Mouse (Mus musculus) bone marrow, adult 2 months (tissue): ENCODE results near the gene Dagla. TPM values are rescaled to one million over a fixed set of nuclear protein-coding genes. Genes with fewer than 3 reads are reported as not detected.

Experiments used
- H3K27ac ChIP-seq: fragments of 200-500 bp; 2 replicates; pipeline ENCODE4 v1.5.1; 2012; ENCODE audit warnings: low read depth, mild to moderate bottlenecking, control low read depth, inconsistent platforms, low read length; ENCODE audit not compliant: control insufficient read depth, poor library complexity, insufficient read depth
- H3K4me1 ChIP-seq: fragments of 200-500 bp; 2 replicates; pipeline ENCODE4 v1.6.1; 2011; ENCODE audit warnings: low read length; ENCODE audit not compliant: control insufficient read depth, insufficient read depth
- H3K4me3 ChIP-seq: fragments of 200-500 bp; replicated peaks from 2 replicates; pipeline ENCODE3; 2011; ENCODE audit warnings: mild to moderate bottlenecking, low read depth, low read length, control low read depth; ENCODE audit not compliant: control insufficient read depth
- CTCF ChIP-seq: fragments of 200-500 bp; IDR thresholded peaks from 2 replicates; pipeline ENCODE4 v1.5.1; 2011; ENCODE audit warnings: low read length, control low read depth; ENCODE audit not compliant: control insufficient read depth, insufficient read depth
- POLR2A ChIP-seq: fragments of 200-500 bp; IDR thresholded peaks from 2 replicates; pipeline ENCODE4 v1.6.1; 2011; ENCODE audit warnings: low read depth, mild to moderate bottlenecking, control low read depth, low read length, borderline replicate concordance; ENCODE audit not compliant: control insufficient read depth
- WGBS: fragments of 180-500 bp; shearing (Covaris S2); methylation state at CpG from one replicate; pipeline ENCODE4 v1.1.7; 2018; 5-methylcytosine and 5-hydroxymethylcytosine counted together
- polyA plus RNA-seq: library from polyadenylated mRNA; stranded (reverse); fragments of >200 nt; gene quantifications from 2 replicates; pipeline ENCODE4 v1.2.4, GENCODE M21; 2011; ENCODE audit warnings: low replicate concordance; ENCODE audit not compliant: missing spikeins, insufficient read depth, insufficient read length

Gene Dagla
- polyA plus RNA-seq, 1 experiment = not detected

DNA sequence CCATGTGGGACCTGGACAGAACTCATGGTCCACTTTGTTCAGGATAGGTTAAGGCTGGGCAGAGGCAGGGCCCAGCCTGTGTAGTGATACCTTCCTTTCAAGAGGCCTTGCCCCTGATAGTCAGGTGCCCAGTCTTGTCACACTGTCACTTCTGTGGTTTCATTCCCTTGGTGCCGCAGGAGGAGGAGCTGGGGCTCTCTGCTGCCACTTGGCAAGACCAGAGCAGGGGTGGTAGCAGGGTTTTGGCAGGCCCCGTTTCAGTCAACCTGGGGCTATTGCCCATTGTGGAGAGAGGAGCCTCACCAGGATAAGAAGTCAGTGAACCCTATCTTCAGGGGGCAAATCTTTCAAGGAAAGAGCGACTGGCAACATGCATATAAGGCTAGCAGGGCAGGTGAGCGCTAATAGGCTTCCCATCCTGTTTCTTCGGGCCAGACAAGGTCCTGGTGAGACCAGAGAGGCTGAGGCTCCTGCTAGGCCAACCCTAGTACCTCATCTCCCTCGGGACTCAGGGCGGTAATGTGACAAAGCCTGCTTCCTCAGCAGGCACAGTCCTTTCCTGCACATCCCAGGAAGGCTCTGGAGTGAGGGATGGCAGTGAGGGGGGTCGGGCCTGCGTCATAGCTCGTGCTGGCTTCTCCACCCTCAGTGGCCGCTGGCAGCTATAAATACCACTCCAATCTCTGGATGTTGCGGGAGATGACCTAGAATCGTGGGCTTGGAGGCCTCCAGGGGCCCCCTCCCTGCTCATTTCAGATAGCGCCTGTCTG lies 23.7 kb downstream of the Dagla start:
- H3K4me3 ChIP-seq = no peak overlapping the region
- no peak overlapping the region for H3K27ac ChIP-seq
- WGBS = 75% methylated on average over 14 of the region's 14 CpGs
- no peaks in the 10 kb centered on the region; the same call in 1 of the 2 replicates for H3K4me1 ChIP-seq
- TF ChIP-seq CTCF (no peak), POLR2A (no peak)

DNA sequence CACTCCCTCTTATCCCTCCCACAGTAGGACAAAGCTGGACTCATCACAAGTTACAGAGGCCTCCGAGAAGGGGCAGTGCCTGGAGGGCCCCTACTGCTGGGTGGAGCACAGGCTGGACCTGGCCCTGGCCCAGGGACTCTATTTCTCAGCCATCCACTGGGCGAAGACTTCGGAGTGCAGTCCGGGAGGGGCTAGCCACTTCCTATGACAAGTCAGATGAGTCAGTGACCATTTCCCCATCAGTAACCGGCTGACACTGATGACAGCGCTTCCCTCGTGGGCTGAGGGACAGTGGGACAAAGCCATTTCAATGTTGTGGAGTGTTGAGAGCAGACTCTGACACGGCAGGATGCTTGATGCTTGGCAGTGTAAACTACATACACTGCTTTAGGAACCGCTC lies 25.0 kb downstream of the Dagla start:
- no peak overlapping the region for H3K4me3 ChIP-seq
- no peak overlapping the region; the same call in 1 of the 2 replicates for H3K27ac ChIP-seq
- no peaks in the 10 kb centered on the region; the same call in 1 of the 2 replicates for H3K4me1 ChIP-seq
- WGBS = 27% methylated on average over 9 of the region's 9 CpGs
- TF ChIP-seq POLR2A (no peak), CTCF (no peak)

DNA sequence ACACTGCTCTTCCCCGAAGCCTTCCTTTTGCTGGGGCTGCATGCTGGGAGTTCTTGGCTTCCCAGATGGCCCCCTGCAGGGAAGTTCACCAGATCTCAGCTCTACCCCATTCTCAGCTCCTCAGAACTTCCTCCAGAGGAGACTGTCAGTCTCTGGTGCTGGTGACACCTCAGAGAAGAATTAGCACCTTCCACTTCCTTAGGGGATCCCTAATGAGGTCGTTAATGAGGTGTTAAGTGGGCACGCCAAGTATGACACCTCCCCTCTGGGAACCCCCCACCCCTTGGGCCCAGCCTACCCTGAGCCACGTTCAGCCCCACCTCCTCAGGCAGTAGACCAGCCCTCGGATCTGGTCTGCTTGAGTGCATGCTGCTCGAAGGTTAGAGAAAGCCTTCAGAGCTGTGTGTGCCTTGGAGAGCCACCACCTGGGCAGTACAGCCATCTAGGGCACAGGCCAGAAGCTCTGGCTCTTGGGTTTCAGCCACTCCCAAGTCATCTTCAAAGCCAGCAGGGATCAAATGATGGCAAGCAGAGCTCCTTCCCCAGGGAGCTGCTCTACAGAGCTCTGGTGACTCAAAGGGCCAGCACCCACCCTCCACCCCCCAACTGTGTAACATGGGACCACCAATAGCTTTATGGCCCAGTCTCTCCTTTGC lies 25.9 kb downstream of the Dagla start:
- TF ChIP-seq CTCF (no peak), POLR2A (no peak)
- Histone ChIP-seq H3K27ac (no peak overlapping the region), H3K4me1 (no peaks in the 10 kb centered on the region; the same call in 1 of the 2 replicates), H3K4me3 (no peak overlapping the region)
- 48% methylated on average over 6 of the region's 6 CpGs for WGBS

DNA sequence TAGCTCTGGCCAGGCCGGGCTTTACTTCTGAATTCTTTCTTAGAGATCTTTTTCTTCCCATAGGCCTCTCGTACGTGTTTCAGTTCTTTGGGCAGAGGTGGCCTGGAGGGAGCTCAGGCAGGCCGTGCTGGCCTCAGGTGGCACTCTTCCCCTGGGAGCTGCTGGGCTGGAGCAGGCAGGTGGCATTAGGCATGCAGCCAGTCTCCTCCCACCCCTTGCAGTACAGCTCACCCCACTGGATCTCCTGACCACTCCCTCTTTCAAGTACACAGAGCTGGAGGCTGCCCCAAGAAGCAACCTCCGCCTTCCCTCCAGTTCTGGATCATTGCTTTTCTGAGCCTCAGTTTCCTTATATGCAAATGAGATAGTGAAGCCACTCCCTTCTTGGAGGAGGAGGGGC lies 26.9 kb downstream of the Dagla start:
- Histone ChIP-seq H3K4me1 (no peaks in the 10 kb centered on the region; the same call in none of the 2 replicates), H3K27ac (no peak overlapping the region), H3K4me3 (no peak overlapping the region)
- no peak for TF ChIP-seq POLR2A
- no peak for TF ChIP-seq CTCF
- WGBS = 67% methylated on average over 5 of the region's 5 CpGs

DNA sequence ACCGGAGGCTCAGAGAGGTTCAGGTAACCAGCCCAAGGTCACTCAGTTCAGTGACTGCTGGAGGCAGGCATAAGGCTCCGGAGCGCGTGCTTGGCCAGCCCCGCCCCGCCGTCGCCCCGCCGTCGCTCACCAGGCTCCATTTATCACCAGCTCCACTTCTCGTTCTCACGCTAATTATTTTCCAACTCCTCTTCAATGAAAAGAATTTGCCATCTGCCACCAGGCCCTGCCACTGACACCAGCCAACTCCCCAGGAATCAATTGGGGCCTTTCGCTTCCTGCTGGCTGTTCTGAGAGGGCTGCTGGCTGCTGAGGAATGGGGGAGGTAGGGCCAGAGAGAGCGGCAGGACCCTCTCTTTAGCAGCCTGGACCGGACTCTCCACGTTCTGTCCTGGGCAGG lies 27.3 kb downstream of the Dagla start:
- WGBS = 17% methylated on average over 17 of the region's 17 CpGs
- H3K27ac ChIP-seq = no peak overlapping the region
- TF ChIP-seq CTCF = no peak
- no peak for TF ChIP-seq POLR2A
- H3K4me3 ChIP-seq = no peak overlapping the region
- no peaks in the 10 kb centered on the region; the same call in none of the 2 replicates for H3K4me1 ChIP-seq

DNA sequence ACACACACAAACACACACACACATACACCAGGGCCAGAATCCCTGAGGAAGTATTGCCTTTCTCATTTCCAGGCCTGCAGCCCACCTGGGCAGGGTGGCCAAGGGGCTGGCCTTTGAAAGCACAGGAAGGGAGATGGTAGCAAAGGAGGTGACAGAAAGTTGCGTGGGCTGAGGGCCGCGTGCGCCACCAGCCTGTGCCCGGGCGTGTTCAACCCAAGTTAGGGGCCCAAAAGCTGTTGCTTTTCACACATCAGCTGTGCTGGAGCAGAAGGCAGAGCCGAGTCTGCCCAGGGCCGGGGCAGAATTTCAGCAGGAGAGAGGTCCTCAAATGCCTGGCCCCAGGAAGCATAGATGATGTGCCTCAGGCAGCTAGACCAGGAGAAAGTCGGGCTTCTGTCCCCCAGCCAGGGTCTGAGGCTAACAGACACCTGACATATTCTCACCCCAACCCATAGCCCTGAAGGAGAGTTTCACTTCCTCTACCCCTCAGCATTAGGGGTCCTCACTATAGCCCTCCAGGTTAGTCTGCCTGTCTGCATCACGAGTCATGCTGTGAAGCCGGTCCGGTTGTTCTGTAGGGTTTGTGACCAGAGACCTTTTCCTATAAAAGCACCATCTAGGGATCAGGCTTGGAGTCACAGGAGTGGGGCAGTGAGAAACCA lies 28.1 kb downstream of the Dagla start:
- no peaks in the 10 kb centered on the region; the same call in none of the 2 replicates for H3K4me1 ChIP-seq
- no peak overlapping the region for H3K4me3 ChIP-seq
- H3K27ac ChIP-seq = no peak overlapping the region; the same call in 1 of the 2 replicates
- no peak for TF ChIP-seq CTCF
- TF ChIP-seq POLR2A = no peak
- 70% methylated on average over 12 of the region's 12 CpGs for WGBS

DNA sequence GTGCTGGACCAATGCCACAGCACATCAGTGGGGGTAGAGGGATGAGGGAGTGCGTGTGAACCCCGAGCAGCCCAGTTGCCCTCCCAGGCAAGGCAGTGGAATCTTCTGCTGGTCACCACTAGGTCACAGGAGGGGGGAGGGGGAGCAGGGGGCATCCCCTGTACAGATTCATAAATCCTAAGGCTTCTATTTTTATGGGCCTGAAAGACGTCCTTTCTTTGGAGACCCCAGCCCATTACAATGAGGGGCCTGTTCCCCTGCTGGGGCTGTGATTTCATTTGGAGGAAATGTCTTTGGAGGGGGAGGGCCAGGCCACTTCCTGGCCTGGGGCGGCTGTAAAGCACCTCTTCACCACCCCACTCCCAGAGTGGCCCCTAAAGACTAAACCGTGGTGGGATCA lies 30.6 kb downstream of the Dagla start:
- Histone ChIP-seq H3K27ac (no peak overlapping the region), H3K4me1 (no peaks in the 10 kb centered on the region; the same call in none of the 2 replicates), H3K4me3 (no peak overlapping the region)
- TF ChIP-seq CTCF (no peak), POLR2A (no peak)
- WGBS = 73% methylated on average over 5 of the region's 5 CpGs

DNA sequence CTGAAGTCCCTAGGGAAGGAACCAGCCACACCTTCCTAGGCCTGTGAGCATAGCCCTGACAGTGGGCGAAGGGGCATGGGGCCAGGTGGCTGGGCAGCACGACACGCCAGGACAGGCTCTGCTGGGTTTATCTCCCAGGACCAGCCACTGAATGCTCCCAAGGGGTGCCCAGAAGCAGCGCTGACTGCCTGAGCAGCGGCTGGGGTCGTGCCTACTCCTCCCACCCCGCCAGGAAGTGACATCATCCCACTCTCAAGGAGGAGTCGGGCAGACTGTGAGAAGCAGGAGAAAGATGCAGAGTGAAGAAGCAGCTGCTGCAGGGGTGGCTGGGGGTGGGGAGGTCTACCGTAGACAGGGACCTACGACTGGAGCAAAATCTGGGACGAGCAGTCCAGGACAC lies 31.9 kb downstream of the Dagla start:
- no peak overlapping the region for H3K4me3 ChIP-seq
- no peaks in the 10 kb centered on the region; the same call in none of the 2 replicates for H3K4me1 ChIP-seq
- 24% methylated on average over 11 of the region's 11 CpGs for WGBS
- TF ChIP-seq CTCF (no peak), POLR2A (no peak)
- no peak overlapping the region for H3K27ac ChIP-seq
